Mouse (Mus musculus): ENCODE data around the gene Nav3.

DNA sequence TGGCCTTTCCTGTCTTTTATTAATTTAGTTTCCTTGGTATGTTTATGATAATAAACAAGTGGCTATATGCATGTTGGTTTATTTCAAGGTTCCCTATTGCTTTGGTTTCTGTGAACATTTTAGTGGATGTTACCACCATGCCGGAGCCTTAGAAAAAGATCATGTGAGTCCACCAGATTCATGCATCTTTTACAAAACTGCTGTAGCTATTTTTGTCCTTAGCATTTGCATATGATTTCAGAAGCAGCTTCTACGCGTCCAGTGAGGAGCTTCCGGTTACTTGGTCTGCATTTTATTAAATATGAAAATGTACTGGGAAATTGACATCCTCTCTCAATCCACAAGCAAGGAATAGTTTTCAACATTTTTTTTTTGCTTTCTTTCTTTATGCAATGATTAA is 676.9 kb downstream of the Nav3 start:
- TF ChIP-seq CTCF (IDR thresholded peaks at IDR 0.05; ENCODE audit: low read depth, low read length), result no peak
- no peak for TF ChIP-seq POLR2A (IDR thresholded peaks at IDR 0.05; ENCODE audit: borderline replicate concordance, low read depth, low read length)
